Mouse (Mus musculus) intestine, embryonic 16.5 days (tissue): ENCODE data around the gene Ispd. TPM values are rescaled to one million over a fixed set of nuclear protein-coding genes. Genes with fewer than 3 reads are reported as not detected.

ENCODE experiments used
- ATAC-seq: fragments of 200-750 bp; cut with Nextera tagmentation; 2 replicates; pipeline ENCODE4 v1.8.0; 2017; ENCODE audit warnings: moderate TSS enrichment, moderate library complexity
- H3K27ac ChIP-seq: fragments of 300-500 bp; sonication (generic); 2 replicates; pipeline ENCODE4 v1.5.1; 2014; ENCODE audit warnings: mild to moderate bottlenecking, low read length
- H3K27me3 ChIP-seq: fragments of 300-500 bp; sonication (generic); replicated peaks from 2 replicates; pipeline ENCODE4 v1.6.1; 2014; ENCODE audit warnings: low read length, control low read depth, mixed read lengths; ENCODE audit not compliant: control insufficient read depth, insufficient read depth
- H3K36me3 ChIP-seq: fragments of 300-500 bp; sonication (generic); 2 replicates; pipeline ENCODE4 v1.6.1; 2014; ENCODE audit warnings: low read length, control low read depth; ENCODE audit not compliant: control insufficient read depth, insufficient read depth
- H3K4me1 ChIP-seq: fragments of 300-500 bp; sonication (generic); 2 replicates; pipeline ENCODE4 v1.6.1; 2014; ENCODE audit warnings: low read length, control low read depth, mixed read lengths; ENCODE audit not compliant: control insufficient read depth, insufficient read depth
- H3K4me2 ChIP-seq: fragments of 300-500 bp; sonication (generic); 2 replicates; pipeline ENCODE4 v1.6.1; 2014; ENCODE audit warnings: low read depth, low read length, control low read depth
- H3K4me3 ChIP-seq: fragments of 300-500 bp; sonication (generic); 2 replicates; pipeline ENCODE4 v1.5.1; 2014; ENCODE audit warnings: mild to moderate bottlenecking, low read length
- H3K9ac ChIP-seq: fragments of 300-500 bp; sonication (generic); 2 replicates; pipeline ENCODE4 v1.6.1; 2014; ENCODE audit warnings: low read depth, low read length
- H3K9me3 ChIP-seq: fragments of 300-500 bp; sonication (generic); 2 replicates; pipeline ENCODE4 v1.6.1; 2016; ENCODE audit warnings: low read length, control low read depth; ENCODE audit not compliant: control insufficient read depth
- WGBS: fragments of 180-500 bp; shearing (Covaris S2); extraction: QIAGEN DNeasy Blood & Tissue Kit; methylation state at CpG from one replicate; pipeline ENCODE4 v1.1.7; 2014; 5-methylcytosine and 5-hydroxymethylcytosine counted together
- polyA plus RNA-seq: library from polyadenylated mRNA; unstranded; fragments of >200 nt; fragmentation: Nextera tagmentation; extraction: Ambion mirVana; gene quantifications from 2 replicates; pipeline ENCODE4 v1.2.1, GENCODE M21; 2015

Ispd gene
- polyA plus RNA-seq, 1 experiment from 2014 or later, result 9.0 TPM

DNA sequence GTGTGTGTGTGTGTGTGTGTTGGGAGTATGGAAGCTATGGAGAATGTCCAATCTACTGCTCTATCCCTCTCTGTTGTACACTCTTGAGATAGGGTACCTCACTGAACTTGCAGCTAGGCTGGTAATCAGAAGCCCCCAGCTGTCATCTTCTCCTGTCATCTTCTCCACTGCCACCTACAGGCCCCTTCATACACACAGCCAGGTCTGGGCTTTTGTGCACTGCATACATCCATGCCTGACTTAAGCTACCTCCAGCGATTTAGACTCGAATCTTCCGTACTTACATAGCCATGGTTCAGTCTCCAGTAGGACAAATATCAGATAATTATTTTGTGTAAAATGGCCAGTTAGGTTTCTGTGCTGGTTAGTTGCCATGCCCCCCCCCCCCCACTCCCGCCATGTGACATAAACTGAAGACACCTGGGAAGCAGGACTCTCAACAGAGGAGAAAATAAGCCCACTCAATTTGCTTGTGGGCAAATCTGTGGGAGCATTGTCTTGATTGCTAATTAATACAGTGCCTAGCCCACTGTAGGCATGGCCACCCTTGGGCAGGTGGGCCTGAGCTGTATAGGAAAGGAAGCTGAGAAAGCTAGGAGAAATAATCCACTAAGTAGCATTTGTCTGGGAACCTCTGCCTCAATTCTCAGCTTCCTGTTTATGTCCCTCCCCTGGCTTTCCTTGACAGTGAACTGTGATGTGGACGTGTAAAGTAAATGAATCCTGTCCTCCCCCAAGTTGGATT lies 289.1 kb downstream of the Ispd start:
- Histone ChIP-seq H3K4me3 (no peak overlapping the region), H3K27me3 (no peaks in the 10 kb centered on the region), H3K9me3 (no peaks in the 10 kb centered on the region), H3K4me1 (no peaks in the 10 kb centered on the region), H3K9ac (no peak overlapping the region), H3K36me3 (no peaks in the 10 kb centered on the region), H3K27ac (no peak overlapping the region), H3K4me2 (no peak overlapping the region)
- ATAC-seq, result no peak
- 75% methylated on average over 5 of the region's 5 CpGs for WGBS

DNA sequence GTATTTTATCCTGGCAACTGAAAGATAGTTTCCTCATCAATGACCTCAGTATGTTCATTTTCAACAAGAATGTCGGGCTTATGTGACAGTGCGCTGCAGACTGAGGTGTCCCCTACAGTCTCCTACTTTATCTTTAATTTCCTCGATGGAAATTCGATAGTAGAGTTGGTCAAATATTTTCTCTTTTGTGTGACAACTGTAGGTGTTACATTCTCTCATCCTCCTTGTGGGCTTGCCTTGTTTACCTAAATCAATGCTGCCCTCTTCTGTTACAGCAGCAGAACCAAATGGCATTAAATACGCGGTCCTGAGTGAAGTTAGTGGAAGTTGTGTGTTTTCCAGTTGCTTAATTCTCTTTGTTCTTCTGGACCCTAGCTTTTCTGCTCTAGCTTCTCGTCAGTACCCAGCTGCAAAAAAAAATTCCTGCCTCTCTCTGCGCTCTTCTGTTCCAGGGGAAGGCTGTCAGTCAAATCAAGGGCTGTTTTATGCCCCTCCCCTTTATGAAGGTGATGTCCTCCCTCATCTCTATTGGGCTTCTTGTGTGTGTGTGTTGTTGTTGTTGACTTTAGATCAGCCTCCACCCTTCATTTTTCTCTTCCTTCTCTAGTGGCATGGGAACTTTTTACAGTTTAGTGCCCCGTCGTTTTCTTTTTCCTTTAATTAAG lies 289.8 kb downstream of the Ispd start:
- 38% methylated on average over 10 of the region's 10 CpGs for WGBS
- H3K4me1 ChIP-seq, result no peaks in the 10 kb centered on the region
- H3K27me3 ChIP-seq, result no peaks in the 10 kb centered on the region
- no peak overlapping the region for H3K4me3 ChIP-seq
- no peak overlapping the region for H3K27ac ChIP-seq
- no peaks in the 10 kb centered on the region for H3K36me3 ChIP-seq
- 0 out of 2 replicates have a peak, but pooled peaks have one; percentile 38 for ATAC-seq
- no peak overlapping the region for H3K4me2 ChIP-seq
- no peak overlapping the region for H3K9ac ChIP-seq
- no peaks in the 10 kb centered on the region for H3K9me3 ChIP-seq

DNA sequence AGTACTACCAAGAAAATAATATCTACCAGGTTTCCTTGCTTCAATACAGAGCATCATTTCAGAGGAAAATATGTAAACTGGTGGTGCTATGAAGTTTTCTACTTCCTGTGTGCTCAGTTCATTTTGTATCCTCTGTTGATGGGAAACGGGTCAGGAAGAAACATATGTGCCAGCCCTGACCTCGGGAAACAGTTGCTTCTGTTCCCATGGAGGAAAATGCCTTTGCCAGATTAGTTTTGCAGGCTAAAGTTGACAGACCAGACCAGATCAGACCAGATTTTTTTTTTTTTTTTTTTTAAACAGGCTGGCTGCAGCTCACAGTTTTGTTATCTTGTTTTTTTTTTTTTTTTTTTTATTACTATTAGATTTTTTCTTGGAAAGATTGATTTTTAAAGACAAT lies 293.2 kb downstream of the Ispd start:
- Histone ChIP-seq H3K4me1 (no peaks in the 10 kb centered on the region), H3K27ac (no peak overlapping the region), H3K36me3 (no peaks in the 10 kb centered on the region), H3K4me2 (no peak overlapping the region), H3K9ac (no peak overlapping the region), H3K27me3 (no peaks in the 10 kb centered on the region), H3K4me3 (no peak overlapping the region), H3K9me3 (no peaks in the 10 kb centered on the region)
- no peak for ATAC-seq
- 15% methylated on average over 2 of the region's 2 CpGs for WGBS

DNA sequence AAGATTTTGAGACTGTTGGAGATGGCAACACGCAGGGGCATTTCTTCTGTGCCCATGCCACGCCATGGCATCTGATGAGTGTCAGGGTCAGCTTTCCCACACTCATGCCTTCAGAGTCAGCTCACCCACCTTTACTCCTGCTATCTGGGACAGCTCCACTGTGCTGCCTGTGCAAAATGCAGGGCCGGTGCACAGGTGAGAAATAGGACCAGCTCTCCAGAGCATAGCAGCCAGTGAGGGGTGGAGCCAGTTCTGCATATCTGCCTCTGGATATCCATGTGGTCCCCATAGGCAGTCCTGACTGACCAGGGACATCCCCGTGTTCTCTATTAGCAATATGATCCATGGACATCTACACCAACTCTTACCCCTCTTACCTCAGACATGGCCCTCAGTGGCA lies 297.0 kb downstream of the Ispd start:
- no peaks in the 10 kb centered on the region for H3K27me3 ChIP-seq
- H3K4me3 ChIP-seq, result no peak overlapping the region
- no peaks in the 10 kb centered on the region for H3K36me3 ChIP-seq
- no peak for ATAC-seq
- no peak overlapping the region for H3K4me2 ChIP-seq
- 88% methylated on average over 4 of the region's 4 CpGs for WGBS
- H3K4me1 ChIP-seq, result no peaks in the 10 kb centered on the region
- no peak overlapping the region for H3K9ac ChIP-seq
- no peak overlapping the region for H3K27ac ChIP-seq
- no peaks in the 10 kb centered on the region for H3K9me3 ChIP-seq

DNA sequence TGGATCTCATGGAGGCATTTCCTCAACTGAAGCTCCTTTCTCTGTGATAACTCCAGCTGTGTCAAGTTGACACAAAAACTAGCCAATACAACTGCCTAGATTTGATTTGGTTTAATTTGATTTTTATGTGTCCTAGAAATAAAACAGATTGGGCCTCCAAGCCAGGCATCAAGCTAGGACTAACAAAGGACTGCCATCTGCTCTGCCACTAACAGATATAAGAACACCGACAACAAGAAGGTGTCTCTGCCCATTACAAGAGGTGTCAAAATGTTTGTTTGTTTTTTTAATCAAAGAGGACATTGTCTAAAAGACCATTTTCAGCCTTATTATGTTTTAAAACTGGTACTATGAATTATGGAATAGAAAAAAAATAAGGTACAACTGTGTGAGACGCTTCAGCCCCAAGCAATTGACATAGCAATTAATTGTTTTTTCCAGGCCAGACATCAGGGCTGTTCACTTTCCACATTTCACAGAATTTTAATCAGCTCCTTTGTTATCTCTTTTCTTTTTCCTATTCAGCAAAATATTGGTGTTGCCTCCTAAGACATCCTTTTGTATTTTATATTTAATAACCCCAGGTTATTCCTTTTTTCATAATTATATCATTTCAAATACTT lies 299.7 kb downstream of the Ispd start:
- no peak for ATAC-seq
- whole genome bisulfite sequencing, result 80% methylated on average over 2 of the region's 2 CpGs

DNA sequence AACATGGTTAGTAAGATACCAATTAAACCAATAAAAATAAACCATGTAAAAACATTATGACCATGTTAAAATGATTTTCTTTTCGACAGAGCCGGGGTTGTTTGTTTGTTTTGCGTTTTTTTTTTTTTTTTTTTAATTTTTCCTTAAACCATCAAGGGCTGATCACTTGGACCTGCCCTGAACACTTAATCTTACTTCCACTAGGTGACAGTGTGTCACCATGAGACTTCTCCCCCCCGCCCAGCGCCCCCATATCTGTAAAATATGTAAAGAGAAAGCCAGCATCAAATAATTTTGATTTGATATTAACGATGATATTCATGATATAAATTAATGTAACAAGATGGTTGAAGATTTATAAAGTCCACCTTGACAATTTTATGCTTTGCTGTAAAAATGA lies 300.5 kb downstream of the Ispd start:
- H3K27me3 ChIP-seq, result no peaks in the 10 kb centered on the region
- H3K27ac ChIP-seq, result no peak overlapping the region
- H3K36me3 ChIP-seq, result no peaks in the 10 kb centered on the region
- no peak overlapping the region for H3K4me2 ChIP-seq
- no peak overlapping the region for H3K9ac ChIP-seq
- no peak for ATAC-seq
- 81% methylated on average over 6 of the region's 6 CpGs for WGBS
- H3K4me1 ChIP-seq, result no peaks in the 10 kb centered on the region
- no peaks in the 10 kb centered on the region for H3K9me3 ChIP-seq
- H3K4me3 ChIP-seq, result no peak overlapping the region

More for the DNA sequence above, 299.7 kb downstream of the Ispd start:
- no peak overlapping the region for H3K27ac ChIP-seq
- no peaks in the 10 kb centered on the region for H3K27me3 ChIP-seq
- no peaks in the 10 kb centered on the region for H3K9me3 ChIP-seq
- H3K9ac ChIP-seq, result no peak overlapping the region
- no peak overlapping the region for H3K4me3 ChIP-seq
- no peaks in the 10 kb centered on the region for H3K36me3 ChIP-seq
- no peak overlapping the region for H3K4me2 ChIP-seq
- no peaks in the 10 kb centered on the region for H3K4me1 ChIP-seq

DNA sequence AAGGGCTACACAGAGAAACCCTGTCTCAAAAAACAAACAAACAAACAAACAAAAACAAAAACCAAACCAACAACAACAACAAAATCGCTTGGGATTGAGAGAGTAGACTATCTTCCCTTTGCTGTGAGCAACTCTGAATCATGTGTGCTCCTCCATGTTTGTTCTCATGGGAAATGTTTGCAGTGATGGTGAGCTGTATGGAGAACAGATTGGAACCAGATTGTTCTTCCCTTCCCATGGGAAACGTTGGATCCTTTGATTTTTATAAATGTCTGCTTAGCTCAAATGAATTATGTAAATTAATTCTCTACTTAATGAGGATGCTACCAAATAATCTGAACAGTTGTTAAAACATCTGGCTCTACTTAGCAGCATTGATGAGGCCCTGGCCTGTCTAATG lies 312.8 kb downstream of the Ispd start:
- WGBS, result 74% methylated on average over 2 of the region's 2 CpGs

DNA sequence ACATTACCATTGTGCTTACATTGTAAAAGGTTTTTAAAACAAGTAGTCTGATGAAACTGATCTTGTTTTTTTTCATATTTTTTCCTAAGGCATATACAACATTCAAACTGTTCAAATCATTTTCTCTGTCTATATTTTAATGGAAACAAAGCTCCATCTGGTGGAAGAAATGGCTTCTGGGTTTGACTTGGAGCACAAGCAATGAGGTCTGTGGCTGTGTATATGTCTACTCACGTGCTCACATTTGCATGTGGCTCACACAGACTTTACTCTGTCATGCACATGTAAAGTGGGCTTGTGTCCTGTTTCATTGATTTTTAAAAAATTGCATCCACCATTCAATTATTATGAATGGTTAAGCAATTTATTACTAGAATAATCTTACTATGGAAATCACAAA lies 323.1 kb downstream of the Ispd start:
- no peak overlapping the region for H3K4me2 ChIP-seq
- H3K4me3 ChIP-seq, result no peak overlapping the region
- ATAC-seq, result no peak
- no peaks in the 10 kb centered on the region for H3K36me3 ChIP-seq
- H3K27ac ChIP-seq, result no peak overlapping the region
- H3K4me1 ChIP-seq, result no peaks in the 10 kb centered on the region
- no peak overlapping the region for H3K9ac ChIP-seq
- H3K9me3 ChIP-seq, result no peaks in the 10 kb centered on the region
- no peaks in the 10 kb centered on the region for H3K27me3 ChIP-seq
- 48% methylated on average over 1 of the region's 1 CpGs for WGBS

More for the DNA sequence above, 312.8 kb downstream of the Ispd start:
- H3K4me2 ChIP-seq, result no peak overlapping the region
- H3K27me3 ChIP-seq, result no peaks in the 10 kb centered on the region
- no peaks in the 10 kb centered on the region for H3K36me3 ChIP-seq
- ATAC-seq, result no peak
- H3K27ac ChIP-seq, result no peak overlapping the region
- H3K9me3 ChIP-seq, result no peaks in the 10 kb centered on the region
- H3K4me3 ChIP-seq, result no peak overlapping the region
- no peak overlapping the region for H3K9ac ChIP-seq
- no peaks in the 10 kb centered on the region for H3K4me1 ChIP-seq

DNA sequence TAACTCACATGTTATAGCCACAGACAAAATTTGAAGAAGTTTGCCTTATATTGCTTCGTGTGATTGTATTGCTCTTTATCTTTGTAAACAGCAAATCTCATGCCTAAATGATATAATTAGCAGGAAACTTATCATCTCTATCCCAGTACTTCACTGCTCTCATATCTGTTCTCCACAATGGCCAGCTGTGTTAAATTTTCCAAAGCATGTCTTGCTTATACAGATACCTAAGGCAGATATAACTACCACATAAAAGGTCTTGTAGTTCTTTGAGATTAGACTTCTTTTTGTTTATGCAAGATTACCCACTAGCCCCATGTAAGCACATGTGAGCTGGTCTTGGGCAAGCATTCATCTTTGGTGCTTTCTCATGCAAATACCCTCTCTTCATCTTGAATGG lies 327.6 kb downstream of the Ispd start:
- H3K27me3 ChIP-seq, result no peaks in the 10 kb centered on the region
- H3K4me2 ChIP-seq, result no peak overlapping the region
- H3K27ac ChIP-seq, result no peak overlapping the region
- no peak for ATAC-seq
- 69% methylated on average over 1 of the region's 1 CpGs for WGBS
- no peaks in the 10 kb centered on the region for H3K9me3 ChIP-seq
- no peaks in the 10 kb centered on the region for H3K4me1 ChIP-seq
- no peak overlapping the region for H3K4me3 ChIP-seq
- no peaks in the 10 kb centered on the region for H3K36me3 ChIP-seq
- no peak overlapping the region for H3K9ac ChIP-seq
